Comparison of ENCODE assay signal across 27 mouse cellular contexts in genomic region chr3:97967627-97968026, GRCm38 (mm10). TPM values are rescaled to one million over a fixed set of nuclear protein-coding genes. Genes with fewer than 3 reads are reported as not detected.
DNase-seq lines count a peak whose midpoint lies in the region; ATAC-seq and TF ChIP-seq lines count a peak whose summit lies in the region.
"Had no signal": no experiment of that assay in that cellular context is flagged by ENCODE, and none has a peak within 500 bp of the region (broad histone marks: within the 10 kb centered on the region; RNA-seq: fewer than 3 reads in every experiment).

No protein-coding gene starts in this region.

- peaks cover 6% of the 10 kb centered on the region for H3K27me3 ChIP-seq in CH12.LX (replicated peaks)
- H3K27me3 ChIP-seq in liver, embryonic 16.5 days (ENCODE audit: control insufficient read depth, insufficient read depth, low read depth, low read length): no peaks in the 10 kb centered on the region
- no peaks in the 10 kb centered on the region for H3K27me3 ChIP-seq in hindbrain, embryonic 11.5 days (ENCODE audit: control insufficient read depth, insufficient read depth, low read length)
- H3K27me3 ChIP-seq: embryonic facial prominence, embryonic 15.5 days; forebrain, embryonic 13.5 days; hindbrain, embryonic 13.5 days; lung, embryonic 15.5 days; neural tube, embryonic 15.5 days; stomach, embryonic 15.5 days had no signal

- no peak for TF ChIP-seq EP300 in CH12.LX (IDR thresholded peaks at IDR 0.05; ENCODE audit: low read length)

- TF ChIP-seq RAD21 in CH12.LX (IDR thresholded peaks at IDR 0.05; ENCODE audit: low read depth, low read length): no peak

- in situ Hi-C loops in CH12.LX (cut with MboI; ENCODE audit: low pct_ligation_motif_present, low pct_unique_long_range_greater_than_20kb, low sequenced_read_pairs): loop anchor here (10.0 kb wide), 1 partner anchor 47 kb away; the partner anchor contains the start of gene Notch2

- no peak for TF ChIP-seq POLR2A in CH12.LX (IDR thresholded peaks at IDR 0.05; ENCODE audit: low read depth, low read length)

- WGBS in liver, embryonic 16.5 days (ENCODE audit: insufficient replicate concordance): 31% methylated on average over 2 of the region's 2 CpGs
- 63% methylated on average over 2 of the region's 2 CpGs for WGBS in hindbrain, embryonic 11.5 days

- dilution Hi-C loops in CH12.LX (cut with MboI; ENCODE audit: extremely low pct_ligation_motif_present, extremely low pct_unique_long_range_greater_than_20kb, low sequenced_read_pairs): no loop called here

- ATAC-seq in liver, embryonic 16.5 days (ENCODE audit: low read depth): peak; percentile 53; the same call in 1 of the 2 replicates
- no peak for ATAC-seq in hindbrain, embryonic 11.5 days (ENCODE audit: low FRiP score)
- ATAC-seq: forebrain, embryonic 13.5 days; intestine, postnatal 0 days had no signal

- H3K4me1 ChIP-seq in CH12.LX (ENCODE audit: control insufficient read depth in 1 of 2, insufficient read depth in 2 of 2): peaks cover 15 to 33% of the 10 kb centered on the region in 2 experiments
- peaks cover 3% of the 10 kb centered on the region for H3K4me1 ChIP-seq in liver, embryonic 16.5 days (ENCODE audit: control insufficient read depth, low read depth, low read length)
- no peaks in the 10 kb centered on the region for H3K4me1 ChIP-seq in hindbrain, embryonic 11.5 days (replicated peaks; ENCODE audit: control insufficient read depth, insufficient read depth, low read length)
- H3K4me1 ChIP-seq: hindbrain, embryonic 13.5 days had no signal

- H3K4me2 ChIP-seq in CH12.LX (ENCODE audit: insufficient read depth, low read depth, poor library complexity, severe bottlenecking): no peak overlapping the region
- no peak overlapping the region for H3K4me2 ChIP-seq in liver, embryonic 16.5 days (ENCODE audit: low read depth, low read length)
- H3K4me2 ChIP-seq in hindbrain, embryonic 11.5 days (replicated peaks; ENCODE audit: low read depth, low read length): no peak overlapping the region
- H3K4me2 ChIP-seq: embryonic facial prominence, embryonic 15.5 days; forebrain, embryonic 13.5 days; heart, embryonic 15.5 days; hindbrain, embryonic 13.5 days; lung, embryonic 15.5 days; neural tube, embryonic 15.5 days; stomach, embryonic 15.5 days had no signal

- H3K36me3 ChIP-seq in CH12.LX (replicated peaks in 1 of 2; ENCODE audit: control insufficient read depth in 1 of 2, insufficient read depth in 1 of 2, low read length in 1 of 2): no peaks in the 10 kb centered on the region
- H3K36me3 ChIP-seq in liver, embryonic 16.5 days (ENCODE audit: control insufficient read depth, insufficient read depth): no peaks in the 10 kb centered on the region
- H3K36me3 ChIP-seq in hindbrain, embryonic 11.5 days (ENCODE audit: control insufficient read depth, insufficient read depth, low read length): no peaks in the 10 kb centered on the region
- H3K36me3 ChIP-seq: embryonic facial prominence, embryonic 10.5 days; embryonic facial prominence, embryonic 15.5 days; heart, embryonic 10.5 days; heart, embryonic 15.5 days; hindbrain, embryonic 13.5 days; lung, embryonic 15.5 days; neural tube, embryonic 15.5 days; stomach, embryonic 15.5 days had no signal

- TF ChIP-seq CTCF in CH12.LX (conservative IDR thresholded peaks at IDR 0.05 in 1 of 2, IDR thresholded peaks at IDR 0.05 in 1 of 2; ENCODE audit: low read depth in 2 of 2, low read length in 2 of 2): no peak

- H3K9ac ChIP-seq in CH12.LX (ENCODE audit: insufficient read depth, low read depth): no peak overlapping the region
- H3K9ac ChIP-seq in liver, embryonic 16.5 days (ENCODE audit: low read depth, low read length): no peak overlapping the region
- no peak overlapping the region for H3K9ac ChIP-seq in hindbrain, embryonic 11.5 days (ENCODE audit: low read depth, low read length)
- H3K9ac ChIP-seq: embryonic facial prominence, embryonic 15.5 days; forebrain, embryonic 13.5 days; heart, embryonic 15.5 days; hindbrain, embryonic 13.5 days; lung, embryonic 15.5 days; neural tube, embryonic 15.5 days; stomach, embryonic 15.5 days had no signal

- no peaks in the 10 kb centered on the region for H3K79me2 ChIP-seq in CH12.LX (replicated peaks; ENCODE audit: control insufficient read depth, extremely low read depth, insufficient read depth, poor library complexity, severe bottlenecking)

- DNase-seq in CH12.LX (ENCODE audit: extremely low read depth): peak; percentile 39
- peak; percentile 0 for DNase-seq in c-Kit-negative CD71-positive TER-119-positive erythroid progenitor cells, embryonic 14.5 days (ENCODE audit: low read depth, low spot score)
- no peak for DNase-seq in hindbrain, embryonic 11.5 days (ENCODE audit: low spot score)
- no peak for DNase-seq in adrenal gland, postnatal 14 days
- DNase-seq in adrenal gland, postnatal 4 days (ENCODE audit: low spot score in 2 of 2): no peak
- DNase-seq: adrenal gland, postnatal 36 days; cerebellum, adult 8-10 months; cerebellum, postnatal 25 days; gastrocnemius, postnatal 14 days; heart, postnatal 36 days; kidney, adult 9 months; kidney, postnatal 10 days; midbrain, embryonic 14.5 days; retina, postnatal 1 day; right cerebral cortex, postnatal 25 days had no signal

- H3K4me3 ChIP-seq in CH12.LX (replicated peaks in 1 of 3; ENCODE audit: low read depth in 2 of 3, low read length in 2 of 3, poor library complexity in 1 of 3): no peak overlapping the region
- no peak overlapping the region for H3K4me3 ChIP-seq in liver, embryonic 16.5 days (ENCODE audit: low read depth, low read length)
- H3K4me3 ChIP-seq in hindbrain, embryonic 11.5 days (ENCODE audit: low read depth, low read length): no peak overlapping the region
- H3K4me3 ChIP-seq: embryonic facial prominence, embryonic 10.5 days; embryonic facial prominence, embryonic 15.5 days; forebrain, embryonic 13.5 days; heart, embryonic 10.5 days; heart, embryonic 15.5 days; hindbrain, embryonic 13.5 days; lung, embryonic 15.5 days; megakaryocyte, embryonic 14.5 days; neural tube, embryonic 15.5 days; stomach, embryonic 15.5 days had no signal

- peaks cover 6% of the 10 kb centered on the region for H3K9me3 ChIP-seq in CH12.LX (replicated peaks; ENCODE audit: low read length)
- H3K9me3 ChIP-seq in liver, embryonic 16.5 days (replicated peaks; ENCODE audit: control insufficient read depth, low read length): no peaks in the 10 kb centered on the region
- no peaks in the 10 kb centered on the region for H3K9me3 ChIP-seq in hindbrain, embryonic 11.5 days (ENCODE audit: control insufficient read depth, low read length)
- H3K9me3 ChIP-seq: embryonic facial prominence, embryonic 10.5 days; embryonic facial prominence, embryonic 15.5 days; forebrain, embryonic 13.5 days; heart, embryonic 10.5 days; heart, embryonic 15.5 days; hindbrain, embryonic 13.5 days; lung, embryonic 15.5 days; neural tube, embryonic 15.5 days; stomach, embryonic 15.5 days had no signal

- no peak overlapping the region for H3K27ac ChIP-seq in CH12.LX (ENCODE audit: insufficient read depth, low read depth)
- H3K27ac ChIP-seq in liver, embryonic 16.5 days (ENCODE audit: low read length): no peak overlapping the region
- H3K27ac ChIP-seq in hindbrain, embryonic 11.5 days (ENCODE audit: low read depth, low read length): no peak overlapping the region
- H3K27ac ChIP-seq: embryonic facial prominence, embryonic 10.5 days; embryonic facial prominence, embryonic 15.5 days; forebrain, embryonic 13.5 days; heart, embryonic 10.5 days; heart, embryonic 15.5 days; hindbrain, embryonic 13.5 days; lung, embryonic 15.5 days; neural tube, embryonic 15.5 days; stomach, embryonic 15.5 days had no signal

TF ChIP-seq in CH12.LX, 34 proteins besides CTCF, POLR2A, EP300 and RAD21:
- no peak for TF ChIP-seq PAX5 (IDR thresholded peaks at IDR 0.05; ENCODE audit: low read length)
- no peak for TF ChIP-seq MAX (IDR thresholded peaks at IDR 0.05; ENCODE audit: low read length)
- no peak for TF ChIP-seq TCF12 (IDR thresholded peaks at IDR 0.05; ENCODE audit: low read depth, low read length)
- no peak for TF ChIP-seq IRF4 (IDR thresholded peaks at IDR 0.05; ENCODE audit: low read depth, low read length)
- TF ChIP-seq ZNF384 (IDR thresholded peaks at IDR 0.05; ENCODE audit: low read depth, low read length): no peak
- no peak for TF ChIP-seq ETS1 (conservative IDR thresholded peaks at IDR 0.05; ENCODE audit: low read depth, low read length)
- TF ChIP-seq JUND (conservative IDR thresholded peaks at IDR 0.05; ENCODE audit: low read depth, low read length): no peak
- TF ChIP-seq JUN (IDR thresholded peaks at IDR 0.05; ENCODE audit: insufficient read depth, low read depth, low read length): no peak
- TF ChIP-seq USF1 (IDR thresholded peaks at IDR 0.05; ENCODE audit: low read depth, low read length): no peak
TF ChIP-seq in CH12.LX: peak in this region for 0.

RNA-seq across cellular contexts. Expression of gene Notch2, which starts 45.7 kb away (rescaled TPM):
- total RNA-seq in CH12.LX (2012; rRNA removed): 9.5 and 11.3 TPM in 2 replicates
- 2.8 and 3.3 TPM in 2 replicates for total RNA-seq in CH12.LX (2014; rRNA removed)
- polyA plus RNA-seq in CH12.LX (2012; ENCODE audit: insufficient read length, low read depth): 8.6 and 11.1 TPM in 2 replicates
- 7.2 and 7.9 TPM in 2 replicates for polyA plus RNA-seq in liver, embryonic 16.5 days (2015; fragmentation: Nextera tagmentation; extraction: Ambion mirVana)
- 16.7 and 20.8 TPM in 2 replicates for polyA plus RNA-seq in hindbrain, embryonic 11.5 days (2014; fragmentation: Nextera tagmentation; extraction: Ambion mirVana)
- 46.7 and 47.6 TPM in 2 replicates for total RNA-seq in adrenal gland, postnatal 14 days (2021)
- 10 to 100 TPM; 73.9 to 80.1 TPM for total RNA-seq in adrenal gland, postnatal 4 days (2021)

Comparison
In these comparisons a context has a peak if more than half of its experiments do, and no peak if none do; other contexts are left out.
1. DNase-seq: peak in CH12.LX (single experiment) and c-Kit-negative CD71-positive TER-119-positive erythroid progenitor cells, embryonic 14.5 days (single experiment); none in hindbrain, embryonic 11.5 days (single experiment), adrenal gland, postnatal 14 days (single experiment) and adrenal gland, postnatal 4 days (0 of 2).